Mouse (Mus musculus) kidney, postnatal 10 days (tissue): ENCODE results near the gene Endov.

Experiments
- DNase-seq: peaks from one replicate; pipeline ENCODE4 v3.0.0; 2021; ENCODE audit warnings: mixed read lengths

The Endov gene

GRCm38 (mm10) chr11:119547183-119547921, 56.2 kb downstream of the Endov start, which contains the start of gene Nptx1:
Nptx1 (minus strand) TSS chr11:119547753.
- DNase-seq: peak; percentile 50

DNA sequence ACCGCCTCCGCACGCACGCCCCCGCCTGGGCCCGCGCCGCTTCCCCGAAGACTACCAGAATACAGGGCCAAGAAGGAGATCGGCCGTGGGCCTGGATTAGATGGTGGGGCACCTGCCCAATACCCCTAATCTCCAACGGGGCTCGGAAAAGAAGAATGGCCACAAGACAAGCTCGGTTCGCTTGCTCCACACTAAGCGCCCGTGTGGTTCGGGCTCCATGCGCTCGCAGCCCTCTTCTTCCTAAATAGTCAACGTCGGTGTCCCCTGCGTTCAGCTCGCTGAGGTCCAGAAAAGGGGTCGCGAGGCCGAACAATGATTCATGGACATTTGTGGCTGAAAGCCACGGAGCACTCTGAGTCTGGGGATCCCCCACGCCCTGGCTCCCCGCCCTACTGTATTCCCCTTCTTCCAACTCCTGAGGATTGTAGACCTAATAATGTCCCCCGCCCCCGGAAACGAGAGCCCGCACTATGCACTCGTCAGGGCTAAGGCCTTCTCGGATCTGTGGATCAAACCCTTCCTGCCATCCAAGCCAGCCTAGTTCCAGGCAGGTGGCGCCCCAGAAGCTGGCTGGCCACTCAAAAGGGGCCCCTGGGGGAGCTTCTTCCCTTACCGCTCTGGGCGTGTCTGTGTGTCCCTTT, 56.9 kb downstream of the Endov start:
- peak; percentile 32 for DNase-seq

DNA sequence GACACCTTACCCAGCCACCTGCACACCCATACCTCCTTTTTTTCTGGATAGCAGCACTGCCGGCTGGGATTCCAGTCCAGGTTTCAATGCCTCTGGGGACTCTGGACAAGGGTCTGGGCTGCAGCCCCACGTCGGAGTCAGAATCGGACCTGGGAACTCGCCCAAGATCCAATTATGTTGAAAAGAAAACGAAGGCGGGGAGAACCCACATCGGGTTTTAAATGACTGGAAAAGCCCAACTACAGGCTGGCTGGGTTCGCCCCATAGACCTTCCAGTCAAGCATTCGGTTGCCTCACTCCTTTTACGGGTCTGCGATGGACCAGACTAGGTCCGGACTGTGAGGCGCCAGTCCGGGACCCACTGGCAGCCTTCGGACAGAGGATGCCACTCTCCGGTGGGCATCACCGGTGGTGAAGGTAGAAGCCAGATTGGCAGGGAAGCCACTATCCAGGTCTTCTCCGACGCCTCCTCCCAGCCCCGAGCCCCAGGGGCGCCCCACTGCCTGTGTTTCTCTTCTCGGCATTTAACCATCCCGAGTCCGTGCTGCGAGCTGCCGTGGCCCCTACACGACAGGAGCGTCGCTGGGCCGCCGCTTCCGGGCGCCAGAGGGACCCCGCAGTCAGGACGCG, 57.7 kb downstream of the Endov start:
- DNase-seq: peak; percentile 27

GRCm38 (mm10) chr11:119549371-119549811, 58.2 kb downstream of the Endov start:
- DNase-seq: peak; percentile 23

GRCm38 (mm10) chr11:119550546-119551335, 59.6 kb downstream of the Endov start:
- peak; percentile 33 for DNase-seq

DNA sequence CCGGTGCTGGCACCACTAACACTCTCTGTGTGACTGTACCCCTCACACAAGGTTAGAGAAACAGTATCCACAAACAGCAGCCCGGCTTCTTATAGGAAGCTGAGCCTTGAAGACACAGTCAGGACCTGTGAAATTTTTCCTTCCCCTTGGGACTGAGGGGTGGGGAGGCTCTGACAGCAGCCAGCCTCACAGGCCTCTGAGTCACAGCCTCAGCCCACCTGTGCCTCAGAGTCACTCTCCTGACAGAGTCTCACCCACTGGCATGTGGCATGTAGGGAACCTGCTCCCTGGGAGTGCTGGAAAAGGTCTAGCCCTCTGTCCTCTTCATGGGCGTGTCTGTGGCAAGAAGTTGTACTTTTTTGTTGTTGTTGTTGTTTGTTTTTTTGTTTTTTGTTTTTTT, 60.3 kb downstream of the Endov start:
- DNase-seq: no peak

- DNase-seq: no peak
Observed at GRCm38 (mm10) chr11:119552301-119552700, 61.2 kb downstream of the Endov start.

DNA sequence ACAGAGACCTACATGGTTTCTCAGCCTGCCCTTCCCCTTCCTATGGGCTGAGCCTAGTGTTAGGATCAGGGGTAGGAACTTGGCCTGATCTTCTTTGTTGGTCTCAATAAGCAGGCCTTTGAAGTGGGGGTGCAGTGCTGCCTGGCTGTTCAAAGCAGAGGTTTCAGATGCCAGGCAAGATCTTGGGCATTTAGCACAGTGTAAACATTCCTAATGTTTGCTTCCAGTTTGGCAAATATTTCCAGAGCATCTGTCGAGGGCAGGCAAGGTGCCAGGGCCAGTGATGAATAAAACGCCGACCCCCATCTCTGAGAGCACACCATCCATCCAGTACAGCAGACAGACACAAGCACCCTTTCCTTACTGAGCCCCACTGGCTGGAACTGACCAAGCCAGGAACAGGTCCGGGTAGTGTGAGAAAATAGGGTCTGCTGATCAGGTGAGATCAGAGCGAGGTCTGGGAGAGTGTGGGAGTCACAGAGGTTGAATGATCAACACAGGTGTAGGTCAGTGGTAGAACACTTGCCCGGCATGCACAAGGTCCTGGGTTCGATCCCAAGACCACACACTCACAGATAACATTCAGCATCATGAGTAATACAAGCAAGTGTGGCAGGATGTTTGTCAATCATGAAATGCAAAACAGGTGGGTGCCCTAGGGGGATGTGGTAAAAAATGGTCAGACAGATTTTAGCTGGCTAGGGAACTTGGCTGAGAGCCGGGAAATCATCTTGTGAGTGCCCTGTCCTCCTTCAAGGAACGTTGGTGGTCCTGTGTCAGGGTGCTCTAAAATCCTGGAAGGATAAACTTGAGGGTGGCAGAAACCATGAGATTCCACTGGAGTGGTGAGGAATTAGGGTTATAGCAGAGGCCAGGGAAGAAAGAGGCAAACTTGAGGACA, 62.0 kb downstream of the Endov start:
- DNase-seq: no peak

DNA sequence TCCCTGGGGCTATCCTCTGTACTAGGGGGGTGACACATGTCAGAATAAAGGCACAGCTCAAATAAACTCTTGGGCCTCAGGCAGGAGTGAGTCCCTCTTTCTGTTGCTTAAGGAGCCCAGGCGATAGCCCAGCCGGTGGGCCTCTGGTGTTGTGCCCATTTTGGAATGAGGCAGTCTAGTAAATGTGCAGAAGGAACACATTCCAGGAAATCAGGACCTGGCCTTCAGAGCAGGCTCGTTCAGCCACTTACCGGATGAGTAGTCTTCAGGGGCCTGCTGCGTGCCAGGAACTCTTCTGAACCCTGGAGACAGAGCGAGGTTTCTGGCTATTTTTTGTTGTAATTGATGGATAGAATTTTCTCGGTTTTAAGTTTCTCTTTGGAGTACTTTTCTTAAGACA, 63.6 kb downstream of the Endov start:
- DNase-seq: no peak

DNA sequence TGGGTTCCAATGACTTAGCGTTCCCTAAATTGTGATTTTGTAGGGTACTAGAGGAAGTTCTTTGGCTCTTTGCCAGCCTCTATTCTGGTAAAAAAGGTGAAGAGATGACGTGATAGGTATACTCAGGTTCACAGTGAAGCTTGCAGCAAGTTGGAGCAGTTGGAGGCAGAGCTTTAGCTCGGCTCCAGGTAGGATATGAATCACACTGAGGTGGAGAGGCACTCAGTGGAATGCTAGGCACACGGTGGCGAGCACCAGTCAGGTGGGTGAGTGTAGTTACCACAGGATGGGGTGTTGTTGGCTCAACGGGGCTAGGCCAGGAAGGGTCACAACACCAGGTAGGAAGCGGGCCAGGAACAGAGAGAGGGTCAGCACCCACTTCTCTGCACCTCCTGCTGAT, 64.0 kb downstream of the Endov start:
- DNase-seq: no peak

DNA sequence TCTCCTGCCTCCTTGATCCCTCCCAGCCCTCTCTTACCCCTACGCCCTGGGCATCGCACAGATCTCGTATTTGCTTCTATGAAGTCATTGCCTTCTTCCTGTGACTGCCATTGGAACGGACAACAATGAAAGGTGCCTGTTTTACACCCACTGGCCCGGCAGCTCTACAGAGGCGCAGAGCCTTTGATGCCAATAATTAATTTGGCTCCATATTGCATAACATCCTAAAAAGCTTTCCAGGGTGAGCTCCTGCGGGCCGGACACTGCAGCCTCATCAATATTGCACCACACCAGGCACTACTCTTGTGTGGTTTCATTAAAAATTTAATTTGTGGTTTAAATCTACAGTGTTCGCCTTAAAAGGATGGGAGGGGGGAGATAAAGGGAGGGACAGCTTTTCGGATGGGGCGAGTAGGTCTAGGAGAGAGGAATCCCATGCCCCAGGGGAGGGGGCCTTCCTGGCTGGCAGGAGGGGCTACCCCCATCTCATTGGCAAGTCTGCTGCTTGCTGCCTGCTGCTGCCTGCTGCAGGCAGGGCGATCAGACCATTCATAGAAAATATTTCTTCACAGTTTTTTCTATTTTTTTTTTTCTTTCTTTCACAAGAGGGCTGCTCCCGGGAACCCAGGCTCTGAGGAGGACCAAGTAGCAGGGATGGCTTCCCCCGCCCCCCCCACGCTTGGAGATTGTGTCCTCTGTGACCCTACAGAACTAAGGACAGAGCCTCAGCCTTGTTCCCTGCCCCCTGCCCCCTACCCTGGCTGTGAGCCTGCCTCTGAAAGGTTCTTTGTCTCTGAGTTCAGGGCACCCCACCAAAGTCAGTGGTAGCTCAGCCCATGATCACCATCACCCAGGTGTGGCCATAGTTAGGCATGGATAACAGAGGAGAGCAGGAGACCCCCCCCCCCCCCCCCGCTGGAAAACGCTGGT, 67.1 kb downstream of the Endov start:
- no peak for DNase-seq

DNA sequence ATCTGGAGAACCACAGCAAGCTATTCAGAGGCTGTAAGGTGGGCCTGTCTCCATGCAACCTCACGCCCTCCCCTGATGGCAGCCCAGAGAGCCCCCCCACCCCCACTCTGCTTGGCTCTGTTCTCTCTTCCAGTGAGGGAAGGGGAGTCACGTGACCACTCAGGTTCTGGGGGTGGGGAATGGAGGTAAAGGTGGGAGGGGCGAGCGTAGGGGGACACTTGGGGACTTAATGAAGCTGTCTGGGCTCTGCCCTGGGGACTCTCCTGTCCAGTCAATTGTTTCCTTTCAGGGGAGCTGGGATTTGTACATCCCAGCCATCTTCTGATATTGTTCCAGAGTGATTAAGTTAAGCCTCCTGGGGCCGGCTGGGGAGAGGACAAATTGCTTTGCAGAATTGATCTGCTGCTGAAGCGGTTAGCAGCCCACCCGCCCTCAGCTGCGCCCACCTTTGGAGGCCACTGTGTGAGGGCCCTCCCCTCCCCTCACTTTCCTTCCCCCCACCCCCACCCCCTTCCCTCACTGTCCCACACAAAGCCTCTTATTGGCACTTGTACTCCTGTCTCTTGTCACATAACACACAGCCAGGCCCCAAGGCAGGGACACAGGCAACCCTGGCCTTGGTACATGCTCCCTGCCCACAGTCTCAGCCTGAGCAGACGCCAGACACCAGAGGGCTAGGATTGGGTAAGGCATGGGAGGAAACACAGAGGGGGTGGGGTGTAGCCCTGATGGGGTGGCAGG, 67.9 kb downstream of the Endov start:
- DNase-seq: no peak
